In the genomic region with DNA sequence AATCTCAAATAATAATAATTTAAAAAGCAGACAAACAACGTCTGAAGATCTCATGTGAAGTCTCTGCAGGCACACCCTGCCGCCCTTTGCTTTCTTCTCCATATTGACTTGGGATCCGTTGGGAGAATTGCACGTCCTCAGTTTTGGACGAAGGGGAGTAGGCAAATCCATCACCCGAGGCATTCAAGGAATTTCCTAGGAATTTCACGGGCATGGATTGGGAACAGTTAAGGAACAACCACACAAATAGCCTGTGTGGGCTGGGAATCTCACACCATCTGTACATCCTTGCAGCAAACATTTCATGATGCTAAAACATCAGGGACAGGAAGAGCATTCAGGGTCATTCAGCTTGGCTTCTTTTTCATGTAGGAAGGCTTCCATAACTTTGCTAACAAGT, we compare ENCODE assay signal across 24 mouse cellular contexts. TPM values are rescaled to one million over a fixed set of nuclear protein-coding genes. Genes with fewer than 3 reads are reported as not detected.
DNase-seq lines count a peak whose midpoint lies in the region; ATAC-seq and TF ChIP-seq lines count a peak whose summit lies in the region.
"Had no signal": no experiment of that assay in that cellular context is flagged by ENCODE, and none has a peak within 500 bp of the region (broad histone marks: within the 10 kb centered on the region; RNA-seq: fewer than 3 reads in every experiment).

No protein-coding gene starts in this region.

- no peak overlapping the region for H3K9ac ChIP-seq in midbrain, embryonic 11.5 days (ENCODE audit: low read length)
- no peak overlapping the region for H3K9ac ChIP-seq in midbrain, embryonic 13.5 days (replicated peaks)
- no peak overlapping the region for H3K9ac ChIP-seq in ES-E14 (ENCODE audit: insufficient read depth, low read depth, low read length, poor library complexity, severe bottlenecking)
- H3K9ac ChIP-seq: embryonic facial prominence, embryonic 13.5 days; embryonic facial prominence, embryonic 15.5 days; forebrain, embryonic 12.5 days had no signal

- in situ Hi-C loops in ES-E14 (cut with MboI; ENCODE audit: low sequenced_read_pairs in 2 of 2, unreplicated experiment in 2 of 2) = no loop called here

- no peaks in the 10 kb centered on the region for H3K27me3 ChIP-seq in midbrain, embryonic 11.5 days (ENCODE audit: control insufficient read depth, insufficient read depth, low read length)
- no peaks in the 10 kb centered on the region for H3K27me3 ChIP-seq in midbrain, embryonic 13.5 days
- H3K27me3 ChIP-seq: embryonic facial prominence, embryonic 13.5 days; embryonic facial prominence, embryonic 15.5 days; forebrain, embryonic 12.5 days; Patski had no signal

- no peaks in the 10 kb centered on the region for H3K4me1 ChIP-seq in midbrain, embryonic 11.5 days (ENCODE audit: control insufficient read depth, insufficient read depth, low read length)
- no peaks in the 10 kb centered on the region for H3K4me1 ChIP-seq in midbrain, embryonic 13.5 days (replicated peaks)
- H3K4me1 ChIP-seq in ES-E14 (ENCODE audit: control insufficient read depth in 2 of 2, insufficient read depth in 2 of 2, low read length in 2 of 2, poor library complexity in 1 of 2) = no peaks in the 10 kb centered on the region
- H3K4me1 ChIP-seq: embryonic facial prominence, embryonic 13.5 days; embryonic facial prominence, embryonic 15.5 days; forebrain, embryonic 12.5 days had no signal

- H3K4me3 ChIP-seq in midbrain, embryonic 11.5 days (ENCODE audit: low read depth, low read length) = no peak overlapping the region
- H3K4me3 ChIP-seq in midbrain, embryonic 13.5 days (replicated peaks) = no peak overlapping the region
- no peak overlapping the region for H3K4me3 ChIP-seq in ES-E14 (ENCODE audit: insufficient read depth in 1 of 2, low read depth in 1 of 2, low read length in 2 of 2, poor library complexity in 1 of 2, severe bottlenecking in 1 of 2)
- H3K4me3 ChIP-seq: embryonic facial prominence, embryonic 13.5 days; embryonic facial prominence, embryonic 15.5 days; erythroblast, embryonic 14.5 days; forebrain, embryonic 10.5 days; forebrain, embryonic 12.5 days had no signal

- H3K27ac ChIP-seq in midbrain, embryonic 11.5 days (ENCODE audit: low read depth, low read length) = no peak overlapping the region
- no peak overlapping the region for H3K27ac ChIP-seq in midbrain, embryonic 13.5 days
- no peak overlapping the region for H3K27ac ChIP-seq in ES-E14 (ENCODE audit: insufficient read depth, low read depth, low read length, poor library complexity, severe bottlenecking)
- H3K27ac ChIP-seq: embryonic facial prominence, embryonic 13.5 days; embryonic facial prominence, embryonic 15.5 days; forebrain, embryonic 10.5 days; forebrain, embryonic 12.5 days had no signal

- H3K9me3 ChIP-seq in midbrain, embryonic 11.5 days (ENCODE audit: control insufficient read depth, low read length) = no peaks in the 10 kb centered on the region
- no peaks in the 10 kb centered on the region for H3K9me3 ChIP-seq in midbrain, embryonic 13.5 days
- H3K9me3 ChIP-seq in ES-E14 (ENCODE audit: control insufficient read depth, insufficient read depth, low read depth, low read length) = no peaks in the 10 kb centered on the region
- H3K9me3 ChIP-seq: embryonic facial prominence, embryonic 13.5 days; embryonic facial prominence, embryonic 15.5 days; forebrain, embryonic 10.5 days; forebrain, embryonic 12.5 days had no signal

- no peak overlapping the region for H3K4me2 ChIP-seq in midbrain, embryonic 11.5 days
- no peak overlapping the region for H3K4me2 ChIP-seq in midbrain, embryonic 13.5 days (replicated peaks)
- H3K4me2 ChIP-seq: embryonic facial prominence, embryonic 13.5 days; embryonic facial prominence, embryonic 15.5 days; forebrain, embryonic 12.5 days had no signal

- no peaks in the 10 kb centered on the region for H3K36me3 ChIP-seq in midbrain, embryonic 11.5 days (ENCODE audit: control insufficient read depth, insufficient read depth, low read length)
- no peaks in the 10 kb centered on the region for H3K36me3 ChIP-seq in midbrain, embryonic 13.5 days
- H3K36me3 ChIP-seq in ES-E14 (ENCODE audit: control insufficient read depth, insufficient read depth, low read length, poor library complexity, severe bottlenecking) = no peaks in the 10 kb centered on the region
- H3K36me3 ChIP-seq: embryonic facial prominence, embryonic 13.5 days; embryonic facial prominence, embryonic 15.5 days; forebrain, embryonic 10.5 days; forebrain, embryonic 12.5 days had no signal

- no peak for ATAC-seq in midbrain, embryonic 11.5 days (ENCODE audit: low FRiP score)
- ATAC-seq in midbrain, embryonic 13.5 days = no peak
- ATAC-seq: activated CD4-positive, CD25-positive, alpha-beta regulatory T cell, adult 4 months; forebrain, embryonic 14.5 days; forebrain, embryonic 16.5 days; Patski had no signal

- 77% methylated on average over 7 of the region's 7 CpGs for WGBS in midbrain, embryonic 11.5 days
- 88% methylated on average over 7 of the region's 7 CpGs for WGBS in midbrain, embryonic 13.5 days

- DNase-seq in midbrain, embryonic 11.5 days (ENCODE audit: low spot score, missing footprints) = peak; percentile 33
- DNase-seq in ES-E14 (ENCODE audit: low read depth, low spot score) (peak; percentile 13), ZHBTc4 (ENCODE audit: low read depth, low spot score) (peak; percentile 66), adipocyte (ENCODE audit: low spot score) (no peak)
- no peak for DNase-seq in spleen, adult 12 weeks (ENCODE audit: low spot score)
- no peak for DNase-seq in lung, adult 18-20 months
- DNase-seq: adrenal gland, adult 2 months; adrenal gland, postnatal 25 days; cerebellum, adult 11 months; cerebellum, adult 18-20 months; cerebellum, adult 8-10 months; cerebellum, postnatal 14 days; cerebellum, postnatal 36 days; embryo, embryonic 11 days had no signal

TF ChIP-seq in ES-E14, 5 proteins besides CTCF, POLR2A, EP300 and RAD21:
- TF ChIP-seq CHD2 (IDR thresholded peaks at IDR 0.05; ENCODE audit: low read depth, low read length) = no peak
- no peak for TF ChIP-seq ZC3H11A (IDR thresholded peaks at IDR 0.05; ENCODE audit: borderline replicate concordance, low read depth, low read length)
- no peak for TF ChIP-seq ZNF384 (IDR thresholded peaks at IDR 0.05; ENCODE audit: low read depth, low read length)
- TF ChIP-seq HCFC1 (IDR thresholded peaks at IDR 0.05; ENCODE audit: borderline replicate concordance, insufficient read depth, low read length) = no peak
- no peak for TF ChIP-seq MAFK (IDR thresholded peaks at IDR 0.05; ENCODE audit: insufficient read depth, low read depth, low read length)

RNA-seq across cellular contexts. Expression of a gene that starts 55.2 kb away (rescaled TPM):
- 31.9 and 36.3 TPM in 2 replicates for polyA plus RNA-seq in midbrain, embryonic 11.5 days (2014; fragmentation: Nextera tagmentation; extraction: Ambion mirVana)
- polyA plus RNA-seq in midbrain, embryonic 13.5 days (2015; fragmentation: Nextera tagmentation; extraction: Ambion mirVana) = 9.4 and 9.6 TPM in 2 replicates
- 121 and 172 TPM in 2 replicates for total RNA-seq in ES-E14 (2012; rRNA removed)

Comparison
In these comparisons a context has a peak if more than half of its experiments do, and no peak if none do; other contexts are left out.
1. DNase-seq: peak in midbrain, embryonic 11.5 days (single experiment), ES-E14 (single experiment) and ZHBTc4 (single experiment); none in adipocyte (single experiment), spleen, adult 12 weeks (single experiment) and lung, adult 18-20 months (0 of 2).